Mouse (Mus musculus) cerebellum, adult 18-20 months (tissue): Measurements from ENCODE around the gene Hap1.

Experiments used
- DNase-seq, 2 experiments: peaks; one replicate each; pipeline ENCODE4 v3.0.0; 2021

The Hap1 gene

GRCm38 (mm10) chr11:100355972-100356818 lies at the start of gene Hap1:
TSS of gene Hap1 (minus strand) at chr11:100356128.
- DNase-seq, result peak; percentile 80 to 88

DNA sequence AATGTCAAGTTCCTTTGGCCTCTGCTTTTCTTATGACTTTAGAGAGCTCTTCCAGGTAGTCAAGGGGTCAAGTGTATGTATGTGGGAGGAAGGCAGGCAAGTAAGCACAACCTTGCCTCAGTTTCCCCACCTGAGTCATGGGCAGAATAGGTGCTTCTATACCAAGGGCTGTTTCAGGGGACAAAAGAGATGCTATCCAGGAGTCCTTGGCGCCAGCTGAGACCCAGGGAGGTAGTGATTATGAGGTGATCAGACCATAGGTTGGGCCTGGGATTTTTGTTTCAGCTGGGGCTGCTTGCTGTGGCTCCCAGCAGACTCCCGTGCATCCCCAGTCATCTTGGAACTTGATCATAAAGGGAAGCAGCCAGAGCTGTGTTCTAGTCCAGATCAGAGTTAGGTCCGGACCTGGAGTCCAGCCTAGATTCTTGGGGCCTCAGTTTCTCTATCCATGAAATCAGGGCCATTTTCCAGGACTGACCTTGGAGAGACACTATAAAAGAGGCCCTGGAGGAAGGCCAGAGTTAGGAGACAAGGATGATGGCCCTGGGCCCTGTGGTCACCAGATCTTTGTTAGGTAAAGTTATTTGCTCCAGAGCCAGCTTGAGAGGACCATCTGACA lies 48.6 kb upstream of the Hap1 start:
- no peak for DNase-seq

DNA sequence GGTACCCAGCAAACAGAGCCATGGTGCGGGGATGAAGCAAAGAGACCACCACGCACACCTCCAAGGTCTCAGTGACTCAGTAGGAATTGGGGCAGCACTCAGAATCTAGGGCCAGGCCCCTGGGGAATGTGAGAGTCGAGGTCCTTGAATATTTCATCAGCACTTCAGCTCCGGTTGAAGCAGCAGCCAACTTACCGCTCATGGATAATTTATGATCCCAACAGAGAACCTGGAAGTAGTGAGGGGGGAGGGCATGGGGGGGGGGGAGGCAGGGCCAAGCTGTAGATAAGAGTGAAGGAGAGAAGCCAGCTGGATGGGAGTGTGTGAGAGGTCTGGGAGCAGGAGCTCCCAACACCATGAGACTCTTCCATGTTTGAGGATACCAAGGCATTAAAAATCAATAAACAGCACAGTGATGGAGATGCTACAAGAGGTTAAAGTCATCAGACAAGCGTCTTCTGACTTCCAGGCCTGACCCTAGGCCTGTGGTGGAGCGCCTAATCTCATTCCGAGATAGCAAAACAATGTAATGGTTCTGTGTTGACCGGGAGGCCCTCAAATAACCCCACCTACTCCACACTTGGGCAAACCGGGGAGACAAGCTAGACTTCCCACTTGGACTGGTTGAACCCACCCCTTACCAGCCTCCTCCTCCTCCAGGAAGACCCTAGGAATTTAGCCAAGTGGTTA lies 47.7 kb upstream of the Hap1 start:
- no peak for DNase-seq

DNA sequence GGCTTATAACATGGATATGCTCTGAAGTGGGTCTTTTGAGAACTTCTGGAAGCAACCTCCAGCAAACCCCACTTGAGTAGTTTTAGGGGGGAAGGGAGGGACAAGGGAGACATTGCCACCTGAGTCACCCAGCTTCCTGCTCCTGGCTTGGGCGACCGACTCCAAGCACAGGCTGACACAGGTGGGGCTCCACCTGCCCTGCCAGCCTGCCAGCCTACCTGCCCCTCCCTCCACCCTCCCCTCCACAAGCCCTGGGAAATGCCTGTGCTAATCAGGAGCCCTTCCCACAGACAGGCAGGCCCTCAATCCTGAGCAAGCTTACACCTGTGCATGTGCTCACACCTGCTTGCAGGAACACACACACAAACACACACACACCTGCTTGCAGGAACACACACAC lies 46.8 kb upstream of the Hap1 start:
- DNase-seq, result no peak

- DNase-seq, result no peak
Measured at GRCm38 (mm10) chr11:100402240-100402639, 46.3 kb upstream of the Hap1 start.

DNA sequence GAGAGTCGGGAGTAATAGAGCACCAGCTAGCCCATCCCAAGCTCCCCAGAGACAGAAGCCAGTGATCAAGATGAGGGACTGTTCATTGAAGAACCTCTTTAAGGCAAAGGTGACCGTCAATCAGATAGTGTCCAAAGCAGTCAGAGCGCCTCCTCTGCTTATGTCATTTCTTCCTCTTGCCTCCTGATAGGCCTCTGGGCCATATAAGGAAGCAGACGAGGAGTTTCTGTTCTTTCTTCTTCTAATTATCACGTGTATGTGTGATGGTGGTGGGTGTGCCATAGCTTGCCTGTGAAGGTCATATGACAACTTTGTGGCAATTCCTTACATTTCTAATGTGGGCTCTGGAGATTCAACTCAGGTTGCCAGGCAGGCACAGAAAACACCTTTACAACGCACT lies 44.9 kb upstream of the Hap1 start:
- no peak for DNase-seq

- peak in 1 of 2 experiments; percentile 35 for DNase-seq
Measured at GRCm38 (mm10) chr11:100399727-100400538, 44.0 kb upstream of the Hap1 start.

DNA sequence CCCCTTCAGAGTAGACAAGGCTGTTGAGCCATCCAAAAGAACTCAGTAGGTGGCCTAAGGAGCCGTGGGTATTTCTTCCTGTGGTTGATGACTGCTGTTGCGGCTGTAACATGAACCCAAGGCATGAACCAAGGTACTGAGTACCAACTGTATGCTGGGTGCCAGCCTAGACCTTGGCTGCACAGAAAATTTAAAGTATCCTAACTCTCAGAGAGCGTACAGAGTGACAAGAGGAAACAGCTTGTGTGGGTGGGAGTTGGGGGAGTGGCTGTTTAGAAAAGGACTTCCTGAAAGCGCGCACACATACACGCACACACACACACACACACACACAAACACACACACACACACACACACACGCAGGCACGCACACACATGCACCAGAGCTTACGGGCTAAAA lies 43.4 kb upstream of the Hap1 start:
- DNase-seq, result no peak

- peak in 1 of 2 experiments; percentile 15 for DNase-seq
Measured at GRCm38 (mm10) chr11:100398517-100398916, 42.6 kb upstream of the Hap1 start.

- DNase-seq, result peak; percentile 100
Measured at GRCm38 (mm10) chr11:100397600-100398389, 41.9 kb upstream of the Hap1 start, which contains the start of gene Jup. TSS of gene Jup (minus strand) at chr11:100397763.

- peak; percentile 77 to 78 for DNase-seq
Measured at GRCm38 (mm10) chr11:100396886-100397599, 41.1 kb upstream of the Hap1 start.

DNA sequence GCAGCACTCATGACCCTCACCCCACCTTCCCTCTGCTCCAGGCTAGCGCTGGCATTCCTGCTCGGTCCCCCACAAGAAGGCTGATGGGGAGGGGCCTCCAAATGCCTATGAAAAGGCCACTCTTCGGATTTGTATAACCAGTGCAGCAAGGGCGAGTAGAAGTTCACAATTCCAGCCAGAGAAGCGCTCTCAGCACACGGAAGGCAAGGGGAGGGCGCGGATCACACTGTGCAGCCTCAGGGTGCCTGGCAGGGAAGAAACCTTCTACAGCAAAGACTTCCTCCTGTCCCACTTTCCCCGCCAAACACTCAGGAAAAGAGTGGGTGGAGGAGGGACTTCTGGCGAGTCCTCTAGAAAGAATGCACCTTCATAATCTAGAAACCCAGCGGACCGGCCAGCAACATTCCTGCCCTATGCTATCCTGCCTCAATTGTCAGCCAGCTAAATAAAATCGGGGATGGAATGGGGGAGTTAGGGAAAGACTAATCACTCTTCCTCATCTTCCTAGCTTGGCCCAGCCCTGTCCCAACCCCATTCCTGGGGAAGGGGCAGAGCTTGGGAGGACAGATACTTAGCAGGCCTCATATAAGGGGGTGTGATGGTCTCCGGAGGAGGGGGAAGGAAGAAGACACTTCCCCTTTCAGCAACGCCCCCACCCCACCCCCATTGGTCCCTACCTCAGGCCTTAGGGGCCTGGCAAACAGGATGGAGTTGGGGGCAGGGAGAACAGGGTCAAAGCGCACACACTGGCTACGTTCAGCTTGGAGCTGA lies 40.1 kb upstream of the Hap1 start:
- peak; percentile 77 to 82 for DNase-seq

DNA sequence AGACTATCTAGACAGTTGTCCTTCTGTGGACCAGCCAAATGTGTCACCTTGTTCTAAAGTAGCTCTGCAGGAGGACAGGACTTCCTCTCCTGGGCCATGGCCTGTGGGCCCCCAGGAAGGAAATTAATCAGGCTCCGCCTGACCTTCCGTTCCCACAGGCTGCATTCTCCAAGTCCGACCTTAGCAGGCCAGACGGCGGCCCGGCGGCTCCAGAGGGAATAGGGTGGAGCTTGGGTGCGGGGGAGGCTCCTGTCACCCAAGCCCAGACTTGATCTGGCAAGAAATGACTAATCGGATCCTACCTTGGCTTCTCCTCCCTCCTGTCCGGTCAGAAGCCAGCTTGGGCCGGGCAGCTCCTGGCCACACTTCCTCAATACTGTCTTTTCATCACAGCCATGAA lies 39.3 kb upstream of the Hap1 start:
- peak; percentile 82 to 88 for DNase-seq

DNA sequence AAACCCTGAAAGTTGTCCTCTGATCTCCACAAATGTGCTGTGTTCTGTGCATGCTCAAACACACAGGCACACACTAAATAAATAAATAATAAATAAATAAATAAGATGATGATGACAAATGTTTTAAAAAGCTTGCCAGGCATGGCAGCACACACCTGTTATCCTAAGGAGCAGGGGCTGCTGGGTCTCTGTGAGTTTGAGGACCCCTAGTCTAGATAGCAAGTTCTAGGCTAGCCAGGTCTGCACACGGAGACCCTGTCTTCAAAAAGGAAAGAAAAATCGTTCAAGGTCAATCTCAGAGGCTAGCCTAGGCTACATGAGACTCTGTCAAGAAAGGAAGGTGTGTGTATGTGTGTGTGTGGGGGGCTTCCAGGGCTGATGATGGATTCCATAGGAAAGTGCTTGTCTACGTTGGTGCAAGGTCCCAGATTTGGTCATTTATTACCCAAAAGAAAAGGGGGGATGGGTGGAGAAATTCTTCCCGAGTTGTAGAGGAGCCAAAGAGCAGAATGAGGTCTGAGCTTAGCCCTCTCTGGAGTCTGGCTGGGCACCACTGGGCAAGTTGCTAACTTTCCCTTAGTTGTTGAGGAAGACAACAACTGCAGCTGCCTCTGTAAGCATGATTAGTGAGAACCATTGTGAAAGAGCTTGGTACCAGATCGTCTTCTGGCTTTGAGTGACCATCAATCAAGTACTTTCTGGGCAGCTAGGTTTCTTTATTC lies 38.6 kb upstream of the Hap1 start:
- DNase-seq, result no peak

GRCm38 (mm10) chr11:100393733-100394132 lies 37.8 kb upstream of the Hap1 start:
- peak; percentile 52 to 67 for DNase-seq

GRCm38 (mm10) chr11:100392958-100393357 lies 37.0 kb upstream of the Hap1 start:
- peak; percentile 35 to 50 for DNase-seq

DNA sequence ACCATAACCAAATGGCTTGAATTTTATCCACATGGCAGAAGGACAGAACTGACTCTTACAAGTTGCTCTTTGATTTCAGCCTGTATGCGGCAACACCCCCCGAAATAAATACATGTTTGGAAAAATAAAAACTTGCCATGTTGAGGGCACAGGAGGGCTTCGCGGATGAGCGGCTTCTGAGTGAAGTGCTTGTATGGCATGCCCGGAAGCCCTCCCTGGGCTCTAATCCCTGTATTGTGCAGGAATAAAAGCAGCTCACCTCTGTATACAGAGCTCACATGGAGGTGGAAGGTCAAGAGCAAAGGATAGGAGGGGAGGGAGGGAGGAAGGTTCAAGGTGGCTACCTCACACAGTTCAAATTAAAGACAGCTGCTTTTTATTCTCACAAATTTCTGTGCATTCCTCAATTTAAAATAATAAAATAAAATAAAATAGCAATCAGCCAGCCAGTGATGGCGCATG lies 36.0 kb upstream of the Hap1 start:
- no peak for DNase-seq

DNA sequence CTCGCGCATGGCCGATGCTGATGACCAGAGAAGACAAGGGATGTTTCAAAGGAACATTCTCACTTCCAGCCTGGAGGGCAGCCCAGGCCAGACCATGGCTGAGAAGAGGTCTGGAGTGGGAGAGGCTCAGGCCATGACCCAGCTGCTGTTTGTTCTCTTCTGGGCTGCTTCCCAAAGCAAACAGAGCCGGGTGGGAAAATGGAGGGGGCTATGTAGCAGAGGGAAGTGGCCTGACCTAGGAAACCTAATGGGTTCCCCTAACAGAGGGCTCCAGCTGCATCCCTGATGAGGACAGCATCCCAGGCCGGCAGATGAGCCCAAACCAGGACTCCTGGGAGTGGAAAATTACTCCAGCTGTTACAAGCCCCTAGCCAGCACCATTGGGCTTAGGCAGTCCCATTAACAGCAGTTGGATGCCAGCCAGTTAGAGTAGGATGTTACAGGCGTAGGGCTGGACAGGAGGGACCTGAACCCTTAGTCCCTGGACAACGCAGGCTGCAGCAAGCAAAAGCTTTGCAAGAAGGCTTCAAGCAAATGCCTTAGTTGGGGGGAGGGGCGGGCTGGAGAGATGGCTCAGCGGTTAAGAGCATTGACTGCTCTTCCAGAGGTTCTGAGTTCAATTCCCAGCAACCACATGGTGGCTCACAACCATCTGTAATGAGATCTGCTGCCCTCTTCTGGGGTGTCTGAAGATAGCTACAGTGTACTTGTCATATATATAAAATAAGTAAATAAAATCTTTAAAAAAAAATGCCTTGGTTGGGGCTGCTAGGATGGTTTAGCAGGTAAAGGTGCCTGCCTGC lies 35.4 kb upstream of the Hap1 start:
- peak in 1 of 2 experiments; percentile 43 for DNase-seq
